Mouse (Mus musculus) thymus, adult 2 months (tissue): ENCODE measurements around the gene Abca2.

Experiments used
- CTCF ChIP-seq: fragments of 200-500 bp; IDR thresholded peaks from 2 replicates; pipeline ENCODE4 v1.5.1; 2012; ENCODE audit warnings: mild to moderate bottlenecking, control low read depth, low read length, moderate library complexity, borderline replicate concordance; ENCODE audit not compliant: control insufficient read depth, poor library complexity, insufficient read depth; ENCODE audit errors: extremely low read depth
- POLR2A ChIP-seq: fragments of 200-500 bp; IDR thresholded peaks from 2 replicates; pipeline ENCODE4 v1.6.1; 2012; ENCODE audit warnings: mild to moderate bottlenecking, low read length, control low read depth, moderate library complexity; ENCODE audit not compliant: control insufficient read depth, poor library complexity, insufficient read depth; ENCODE audit errors: extremely low read depth

GRCm38 (mm10) chr2:25384492-25384891 lies 44.0 kb upstream of the Abca2 start:
- TF ChIP-seq CTCF (no peak), POLR2A (no peak)
